Mouse (Mus musculus) limb, embryonic 10.5 days (tissue): ENCODE data around the gene Srrt. TPM values are rescaled to one million over a fixed set of nuclear protein-coding genes. Genes with fewer than 3 reads are reported as not detected.

Experiments used
- DNase-seq: peaks from one replicate; pipeline ENCODE4 v3.0.0-alpha.2; 2017; ENCODE audit warnings: low spot score
- H3K27ac ChIP-seq: fragments of 300-500 bp; sonication (generic); 2 replicates; pipeline ENCODE4 v1.5.1; 2016; ENCODE audit warnings: mild to moderate bottlenecking
- H3K27me3 ChIP-seq: fragments of 300-500 bp; sonication (generic); 2 replicates; pipeline ENCODE4 v1.6.1; 2016; ENCODE audit warnings: low read depth, mild to moderate bottlenecking; ENCODE audit not compliant: poor library complexity, severe bottlenecking
- H3K36me3 ChIP-seq: fragments of 300-500 bp; sonication (generic); 2 replicates; pipeline ENCODE4 v1.6.1; 2016; ENCODE audit warnings: mild to moderate bottlenecking, moderate library complexity
- H3K4me1 ChIP-seq: fragments of 300-500 bp; sonication (generic); 2 replicates; pipeline ENCODE4 v1.6.1; 2016
- H3K4me3 ChIP-seq: fragments of 300-500 bp; sonication (generic); 2 replicates; pipeline ENCODE4 v1.5.1; 2016; ENCODE audit warnings: mild to moderate bottlenecking, moderate library complexity
- H3K9me3 ChIP-seq: fragments of 300-500 bp; sonication (generic); replicated peaks from 2 replicates; pipeline ENCODE4 v1.6.1; 2016; ENCODE audit warnings: mild to moderate bottlenecking
- WGBS: fragments of 180-500 bp; shearing (Covaris S2); methylation state at CpG from one replicate; pipeline ENCODE4 v1.1.7; 2016; 5-methylcytosine and 5-hydroxymethylcytosine counted together
- polyA plus RNA-seq: library from polyadenylated mRNA; unstranded; fragments of >200 nt; fragmentation: Nextera tagmentation; extraction: Ambion mirVana; gene quantifications from 2 replicates; pipeline ENCODE4 v1.2.1, GENCODE M21; 2016

The Srrt gene
- 200 and 201 TPM in 2 replicates for polyA plus RNA-seq

- no peaks in the 10 kb centered on the region for H3K27me3 ChIP-seq
- no peaks in the 10 kb centered on the region for H3K9me3 ChIP-seq
- peak within 1 kb of the TSS; percentile 97 for H3K4me3 ChIP-seq
- under 1% methylated on average over 72 of the region's 72 CpGs for WGBS
- H3K36me3 ChIP-seq: peaks cover 77% of the 10 kb centered on the region
- DNase-seq: peak; percentile 90
- H3K27ac ChIP-seq: peak within 1 kb of the TSS; percentile 98
- peaks cover 39% of the 10 kb centered on the region for H3K4me1 ChIP-seq
These were observed at the start of gene Srrt for GRCm38 (mm10) chr5:137307071-137307912. Srrt (minus strand) TSS chr5:137307674.

- Histone ChIP-seq H3K9me3 (no peaks in the 10 kb centered on the region), H3K27me3 (no peaks in the 10 kb centered on the region), H3K4me1 (peaks cover 43% of the 10 kb centered on the region), H3K36me3 (peaks cover 68% of the 10 kb centered on the region), H3K27ac (no peak overlapping the region), H3K4me3 (no peak overlapping the region)
- WGBS: 91% methylated on average over 17 of the region's 17 CpGs
- DNase-seq: no peak
These were observed 46.6 kb upstream of the Srrt start for GRCm38 (mm10) chr5:137354091-137354490.

- Histone ChIP-seq H3K4me1 (peaks cover 55% of the 10 kb centered on the region), H3K36me3 (peaks cover 50% of the 10 kb centered on the region), H3K9me3 (no peaks in the 10 kb centered on the region), H3K27ac (peak overlapping the region; percentile 98), H3K4me3 (peak overlapping the region; percentile 97), H3K27me3 (no peaks in the 10 kb centered on the region)
- WGBS: 4% methylated on average over 16 of the region's 16 CpGs
- DNase-seq: peak; percentile 56
These were observed 44.8 kb upstream of the Srrt start for GRCm38 (mm10) chr5:137352011-137352975.

GRCm38 (mm10) chr5:137351394-137351793 lies 43.9 kb upstream of the Srrt start:
- H3K4me1 ChIP-seq: peaks cover 59% of the 10 kb centered on the region
- no peaks in the 10 kb centered on the region for H3K27me3 ChIP-seq
- H3K36me3 ChIP-seq: peaks cover 41% of the 10 kb centered on the region
- 3% methylated on average over 4 of the region's 4 CpGs for WGBS
- no peaks in the 10 kb centered on the region for H3K9me3 ChIP-seq
- no peak for DNase-seq
- peak overlapping the region; percentile 97 for H3K4me3 ChIP-seq
- peak overlapping the region; percentile 98 for H3K27ac ChIP-seq

GRCm38 (mm10) chr5:137351058-137351380 lies 43.5 kb upstream of the Srrt start:
- Histone ChIP-seq H3K36me3 (peaks cover 37% of the 10 kb centered on the region), H3K27ac (peak overlapping the region; percentile 98), H3K4me1 (peaks cover 62% of the 10 kb centered on the region), H3K27me3 (no peaks in the 10 kb centered on the region), H3K9me3 (no peaks in the 10 kb centered on the region), H3K4me3 (peak overlapping the region; percentile 97)
- DNase-seq: no peak
- 0% methylated on average over 8 of the region's 8 CpGs for WGBS

GRCm38 (mm10) chr5:137350205-137351057 lies 43.0 kb upstream of the Srrt start:
- H3K36me3 ChIP-seq: peaks cover 31% of the 10 kb centered on the region
- H3K27ac ChIP-seq: peak overlapping the region; percentile 98
- H3K9me3 ChIP-seq: no peaks in the 10 kb centered on the region
- H3K4me3 ChIP-seq: peak overlapping the region; percentile 97
- WGBS: 1% methylated on average over 55 of the region's 55 CpGs
- H3K4me1 ChIP-seq: peaks cover 68% of the 10 kb centered on the region
- no peaks in the 10 kb centered on the region for H3K27me3 ChIP-seq
- DNase-seq: peak; percentile 73

- Histone ChIP-seq H3K4me3 (peak within 1 kb of the TSS; percentile 97), H3K36me3 (peaks cover 23% of the 10 kb centered on the region), H3K27ac (peak within 1 kb of the TSS; percentile 98), H3K4me1 (peaks cover 72% of the 10 kb centered on the region), H3K9me3 (no peaks in the 10 kb centered on the region), H3K27me3 (no peaks in the 10 kb centered on the region)
- DNase-seq: peak; percentile 96
- 1% methylated on average over 32 of the region's 32 CpGs for WGBS
These were observed 42.1 kb upstream of the Srrt start, which contains the start of gene Ephb4 for GRCm38 (mm10) chr5:137349384-137350204. Ephb4 (plus strand) TSS chr5:137350109.

- no peaks in the 10 kb centered on the region for H3K9me3 ChIP-seq
- H3K4me1 ChIP-seq: peaks cover 66% of the 10 kb centered on the region
- no peaks in the 10 kb centered on the region for H3K27me3 ChIP-seq
- peak overlapping the region; percentile 97 for H3K4me3 ChIP-seq
- peak overlapping the region; percentile 98 for H3K27ac ChIP-seq
- peaks cover 15% of the 10 kb centered on the region for H3K36me3 ChIP-seq
- under 1% methylated on average over 33 of the region's 33 CpGs for WGBS
- peak; percentile 76 for DNase-seq
These were observed 41.3 kb upstream of the Srrt start for GRCm38 (mm10) chr5:137348482-137349383.

GRCm38 (mm10) chr5:137347856-137348255 lies 40.4 kb upstream of the Srrt start:
- no peaks in the 10 kb centered on the region for H3K27me3 ChIP-seq
- DNase-seq: no peak
- H3K36me3 ChIP-seq: peaks cover 8% of the 10 kb centered on the region; the same call in 1 of the 2 replicates
- no peaks in the 10 kb centered on the region for H3K9me3 ChIP-seq
- H3K27ac ChIP-seq: peak overlapping the region; percentile 98
- 13% methylated on average over 7 of the region's 7 CpGs for WGBS
- H3K4me3 ChIP-seq: peak overlapping the region; percentile 97
- H3K4me1 ChIP-seq: peaks cover 58% of the 10 kb centered on the region

GRCm38 (mm10) chr5:137346983-137347382 lies 39.5 kb upstream of the Srrt start:
- H3K9me3 ChIP-seq: no peaks in the 10 kb centered on the region
- no peaks in the 10 kb centered on the region for H3K27me3 ChIP-seq
- 88% methylated on average over 4 of the region's 4 CpGs for WGBS
- H3K4me3 ChIP-seq: no peak overlapping the region
- no peak for DNase-seq
- 0 out of 2 replicates have a peak, but pooled peaks cover 3% of the 10 kb centered on the region for H3K36me3 ChIP-seq
- H3K27ac ChIP-seq: 0 out of 2 replicates have a peak overlapping the region, but pooled peaks have one; percentile 20
- H3K4me1 ChIP-seq: peaks cover 50% of the 10 kb centered on the region
